24 mouse cellular contexts compared by ENCODE assay signal in genomic region chr11:35704927-35705326, GRCm38 (mm10).
DNase-seq lines count a peak whose midpoint lies in the region; ATAC-seq and TF ChIP-seq lines count a peak whose summit lies in the region.
"Had no signal": no experiment of that assay in that cellular context is flagged by ENCODE, and none has a peak within 500 bp of the region (broad histone marks: within the 10 kb centered on the region; RNA-seq: fewer than 3 reads in every experiment).

No protein-coding gene starts in this region.

- no peaks in the 10 kb centered on the region for H3K27me3 ChIP-seq in intestine, postnatal 0 days (replicated peaks; ENCODE audit: control insufficient read depth, insufficient read depth, low read length)
- H3K27me3 ChIP-seq in intestine, embryonic 16.5 days (replicated peaks; ENCODE audit: control insufficient read depth, insufficient read depth, low read length), result no peaks in the 10 kb centered on the region
- H3K27me3 ChIP-seq in liver, postnatal 0 days (ENCODE audit: insufficient read depth, low read length), result no peaks in the 10 kb centered on the region
- H3K27me3 ChIP-seq in liver, embryonic 11.5 days (replicated peaks; ENCODE audit: control insufficient read depth, insufficient read depth, low read length), result no peaks in the 10 kb centered on the region
- H3K27me3 ChIP-seq: forebrain, embryonic 13.5 days; heart, embryonic 15.5 days; hindbrain, embryonic 12.5 days; liver, embryonic 15.5 days; megakaryocyte, embryonic 14.5 days had no signal

- no peak overlapping the region for H3K4me2 ChIP-seq in intestine, postnatal 0 days (replicated peaks; ENCODE audit: low read depth)
- no peak overlapping the region for H3K4me2 ChIP-seq in intestine, embryonic 16.5 days (ENCODE audit: low read depth, low read length)
- H3K4me2 ChIP-seq in liver, postnatal 0 days (ENCODE audit: low read depth, low read length), result no peak overlapping the region
- H3K4me2 ChIP-seq in liver, embryonic 11.5 days, result no peak overlapping the region
- H3K4me2 ChIP-seq: forebrain, embryonic 13.5 days; heart, embryonic 15.5 days; hindbrain, embryonic 12.5 days; liver, embryonic 15.5 days had no signal

- peak; percentile 21; the same call in 1 of the 2 replicates for TF ChIP-seq CTCF in intestine, postnatal 0 days (IDR thresholded peaks at IDR 0.05; ENCODE audit: low read depth)
- 0 out of 2 replicates have a peak, but pooled peaks have one; percentile 5 for TF ChIP-seq CTCF in liver, postnatal 0 days (IDR thresholded peaks at IDR 0.05; ENCODE audit: low read depth)

- ATAC-seq in intestine, postnatal 0 days, result no peak
- no peak for ATAC-seq in intestine, embryonic 16.5 days
- no peak for ATAC-seq in liver, postnatal 0 days
- no peak for ATAC-seq in liver, embryonic 11.5 days (replicated peaks; ENCODE audit: low FRiP score)
- ATAC-seq: forebrain, embryonic 13.5 days; inflammation-experienced regulatory T-cells, adult 6 months had no signal

- WGBS in intestine, postnatal 0 days, result 94% methylated on average over 5 of the region's 5 CpGs
- WGBS in intestine, embryonic 16.5 days, result 89% methylated on average over 5 of the region's 5 CpGs
- 78% methylated on average over 5 of the region's 5 CpGs for WGBS in liver, postnatal 0 days (ENCODE audit: insufficient replicate concordance)
- 84% methylated on average over 5 of the region's 5 CpGs for WGBS in liver, embryonic 11.5 days

- no peak overlapping the region for H3K9ac ChIP-seq in intestine, postnatal 0 days (ENCODE audit: low read depth, low read length)
- H3K9ac ChIP-seq in intestine, embryonic 16.5 days (ENCODE audit: low read depth, low read length), result no peak overlapping the region
- H3K9ac ChIP-seq in liver, postnatal 0 days (replicated peaks), result no peak overlapping the region
- no peak overlapping the region for H3K9ac ChIP-seq in liver, embryonic 11.5 days (ENCODE audit: low read depth, low read length)
- H3K9ac ChIP-seq: forebrain, embryonic 13.5 days; heart, embryonic 15.5 days; hindbrain, embryonic 12.5 days; liver, embryonic 15.5 days had no signal

- H3K4me1 ChIP-seq in intestine, postnatal 0 days (replicated peaks; ENCODE audit: control insufficient read depth, insufficient read depth, low read length), result no peaks in the 10 kb centered on the region
- no peaks in the 10 kb centered on the region for H3K4me1 ChIP-seq in intestine, embryonic 16.5 days (ENCODE audit: control insufficient read depth, insufficient read depth, low read length)
- H3K4me1 ChIP-seq in liver, postnatal 0 days (ENCODE audit: insufficient read depth), result no peaks in the 10 kb centered on the region
- H3K4me1 ChIP-seq in liver, embryonic 11.5 days (replicated peaks; ENCODE audit: control insufficient read depth, insufficient read depth, low read length), result no peaks in the 10 kb centered on the region
- H3K4me1 ChIP-seq: forebrain, embryonic 13.5 days; heart, embryonic 15.5 days; hindbrain, embryonic 12.5 days; liver, embryonic 15.5 days; megakaryocyte, embryonic 14.5 days had no signal

- H3K27ac ChIP-seq in intestine, postnatal 0 days (ENCODE audit: low read depth, low read length), result no peak overlapping the region
- no peak overlapping the region for H3K27ac ChIP-seq in intestine, embryonic 16.5 days (ENCODE audit: low read length)
- no peak overlapping the region for H3K27ac ChIP-seq in liver, postnatal 0 days (ENCODE audit: low read depth)
- no peak overlapping the region for H3K27ac ChIP-seq in liver, embryonic 11.5 days (ENCODE audit: low read depth, low read length)
- H3K27ac ChIP-seq: forebrain, embryonic 13.5 days; heart, embryonic 10.5 days; heart, embryonic 15.5 days; hindbrain, embryonic 12.5 days; liver, embryonic 15.5 days had no signal

- H3K4me3 ChIP-seq in intestine, postnatal 0 days (ENCODE audit: low read depth, low read length), result no peak overlapping the region
- H3K4me3 ChIP-seq in intestine, embryonic 16.5 days (ENCODE audit: low read length), result no peak overlapping the region
- H3K4me3 ChIP-seq in liver, postnatal 0 days (ENCODE audit: low read depth, low read length), result no peak overlapping the region
- H3K4me3 ChIP-seq in liver, embryonic 11.5 days (ENCODE audit: low read depth, low read length), result no peak overlapping the region
- H3K4me3 ChIP-seq: forebrain, embryonic 13.5 days; heart, embryonic 10.5 days; heart, embryonic 15.5 days; hindbrain, embryonic 12.5 days; liver, embryonic 15.5 days had no signal

- H3K9me3 ChIP-seq in intestine, postnatal 0 days (ENCODE audit: control insufficient read depth), result no peaks in the 10 kb centered on the region
- 0 out of 2 replicates have a peak, but pooled peaks cover 7% of the 10 kb centered on the region for H3K9me3 ChIP-seq in intestine, embryonic 16.5 days (ENCODE audit: control insufficient read depth, low read length)
- H3K9me3 ChIP-seq in liver, postnatal 0 days (ENCODE audit: low read length), result no peaks in the 10 kb centered on the region
- H3K9me3 ChIP-seq in liver, embryonic 11.5 days (ENCODE audit: control insufficient read depth, low read length), result peaks cover 3% of the 10 kb centered on the region
- H3K9me3 ChIP-seq: heart, embryonic 15.5 days had no signal

- no peak for DNase-seq in liver, postnatal 0 days
- DNase-seq in liver, embryonic 11.5 days (ENCODE audit: low spot score), result no peak
- peak; percentile 38 for DNase-seq in ES-CJ7 (ENCODE audit: low read depth, low spot score)
- no peak for DNase-seq in lung, postnatal 36 days
- no peak for DNase-seq in layer of hippocampus, adult 9-11 months
- DNase-seq: adrenal gland, postnatal 14 days; cerebellum, adult 11 months; gastrocnemius, postnatal 10 days; kidney, adult 2 months; left cerebral cortex, postnatal 4 days; lung, postnatal 4 days; midbrain, embryonic 14.5 days; spleen, adult 18-20 months; thymus, adult 2 months; thymus, postnatal 36 days had no signal

- peaks cover 3% of the 10 kb centered on the region; the same call in 1 of the 2 replicates for H3K36me3 ChIP-seq in intestine, postnatal 0 days (ENCODE audit: control insufficient read depth, insufficient read depth)
- H3K36me3 ChIP-seq in intestine, embryonic 16.5 days (ENCODE audit: control insufficient read depth, insufficient read depth, low read length), result 0 out of 2 replicates have a peak, but pooled peaks cover 9% of the 10 kb centered on the region
- H3K36me3 ChIP-seq in liver, postnatal 0 days (replicated peaks; ENCODE audit: insufficient read depth, low read length), result no peaks in the 10 kb centered on the region
- H3K36me3 ChIP-seq in liver, embryonic 11.5 days (ENCODE audit: control insufficient read depth, insufficient read depth, low read length), result peaks cover 7% of the 10 kb centered on the region; the same call in 1 of the 2 replicates
- H3K36me3 ChIP-seq: liver, embryonic 15.5 days had no signal

- TF ChIP-seq EP300 in liver, postnatal 0 days (IDR thresholded peaks at IDR 0.05; ENCODE audit: low read depth), result no peak
